Mouse (Mus musculus): ENCODE measurements around the gene Ccdc92.

Gene Ccdc92

GRCm38 (mm10) chr5:124854202-124854601, 8.0 kb downstream of the Ccdc92 start:
- DNase-seq (ENCODE audit: low spot score in 2 of 2): no peak

GRCm38 (mm10) chr5:124853079-124853478, 9.1 kb downstream of the Ccdc92 start:
- DNase-seq (ENCODE audit: low spot score in 2 of 2): no peak

- no peak for DNase-seq (ENCODE audit: low spot score in 2 of 2)
These were observed 9.9 kb downstream of the Ccdc92 start for GRCm38 (mm10) chr5:124852294-124852693.

DNA sequence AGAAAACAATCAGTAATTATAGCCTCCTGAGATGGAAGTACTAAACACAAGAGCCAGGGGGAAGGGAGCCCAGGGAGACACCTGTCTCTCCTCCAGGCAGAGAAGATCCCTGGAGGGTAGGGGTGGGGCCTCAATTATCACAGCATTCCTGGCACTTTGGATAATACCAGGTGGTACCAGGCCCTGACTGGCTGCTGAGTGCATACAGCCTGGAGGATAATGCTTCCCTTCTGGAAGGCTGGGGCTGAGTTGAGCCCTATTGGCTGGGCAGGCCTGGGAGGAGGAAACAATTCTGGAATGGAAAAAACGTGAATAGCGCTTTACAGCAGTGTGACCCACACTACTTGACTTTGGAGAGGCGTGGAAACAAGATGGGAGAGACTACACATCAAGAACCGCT, 10.7 kb downstream of the Ccdc92 start:
- DNase-seq (ENCODE audit: low spot score in 2 of 2): no peak

GRCm38 (mm10) chr5:124848994-124849393, 13.2 kb downstream of the Ccdc92 start:
- DNase-seq (ENCODE audit: low spot score in 2 of 2): no peak

DNA sequence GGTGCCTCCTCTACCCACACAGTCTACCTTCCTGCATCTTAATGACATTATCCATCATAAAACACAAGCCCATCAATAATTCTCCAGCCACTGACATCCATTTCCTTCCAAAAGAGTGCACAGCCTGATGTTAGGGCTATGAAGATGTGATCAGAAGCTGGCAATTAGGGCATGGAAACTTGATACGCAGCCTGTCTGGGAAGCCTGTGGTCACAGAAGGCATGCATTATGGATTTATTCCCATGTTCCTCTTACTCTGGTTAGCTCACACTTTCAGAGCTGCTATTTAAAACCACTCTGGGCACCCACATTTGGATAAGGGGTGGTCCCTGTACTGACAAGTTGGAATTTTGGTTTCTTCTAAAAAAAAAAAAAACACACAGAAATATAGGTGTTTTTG, 15.2 kb downstream of the Ccdc92 start:
- no peak for DNase-seq (ENCODE audit: low spot score in 2 of 2)

- no peak for DNase-seq (ENCODE audit: low spot score in 2 of 2)
These were observed 17.3 kb downstream of the Ccdc92 start for GRCm38 (mm10) chr5:124844929-124845328.

GRCm38 (mm10) chr5:124843386-124843785, 18.8 kb downstream of the Ccdc92 start:
- DNase-seq (ENCODE audit: low spot score in 2 of 2): no peak

- no peak for DNase-seq (ENCODE audit: low spot score in 2 of 2)
These were observed 21.6 kb downstream of the Ccdc92 start for GRCm38 (mm10) chr5:124840669-124841068.

GRCm38 (mm10) chr5:124840202-124840601, 22.0 kb downstream of the Ccdc92 start:
- no peak for DNase-seq (ENCODE audit: low spot score in 2 of 2)

- no peak for DNase-seq (ENCODE audit: low spot score in 2 of 2)
These were observed 25.6 kb downstream of the Ccdc92 start for GRCm38 (mm10) chr5:124836621-124837020.

GRCm38 (mm10) chr5:124836075-124836474, 26.1 kb downstream of the Ccdc92 start:
- DNase-seq (ENCODE audit: low spot score in 2 of 2): no peak

GRCm38 (mm10) chr5:124835218-124835617, 27.0 kb downstream of the Ccdc92 start:
- no peak for DNase-seq (ENCODE audit: low spot score in 2 of 2)

- no peak for DNase-seq (ENCODE audit: low spot score in 2 of 2)
These were observed 31.9 kb downstream of the Ccdc92 start for GRCm38 (mm10) chr5:124830331-124830730.

DNA sequence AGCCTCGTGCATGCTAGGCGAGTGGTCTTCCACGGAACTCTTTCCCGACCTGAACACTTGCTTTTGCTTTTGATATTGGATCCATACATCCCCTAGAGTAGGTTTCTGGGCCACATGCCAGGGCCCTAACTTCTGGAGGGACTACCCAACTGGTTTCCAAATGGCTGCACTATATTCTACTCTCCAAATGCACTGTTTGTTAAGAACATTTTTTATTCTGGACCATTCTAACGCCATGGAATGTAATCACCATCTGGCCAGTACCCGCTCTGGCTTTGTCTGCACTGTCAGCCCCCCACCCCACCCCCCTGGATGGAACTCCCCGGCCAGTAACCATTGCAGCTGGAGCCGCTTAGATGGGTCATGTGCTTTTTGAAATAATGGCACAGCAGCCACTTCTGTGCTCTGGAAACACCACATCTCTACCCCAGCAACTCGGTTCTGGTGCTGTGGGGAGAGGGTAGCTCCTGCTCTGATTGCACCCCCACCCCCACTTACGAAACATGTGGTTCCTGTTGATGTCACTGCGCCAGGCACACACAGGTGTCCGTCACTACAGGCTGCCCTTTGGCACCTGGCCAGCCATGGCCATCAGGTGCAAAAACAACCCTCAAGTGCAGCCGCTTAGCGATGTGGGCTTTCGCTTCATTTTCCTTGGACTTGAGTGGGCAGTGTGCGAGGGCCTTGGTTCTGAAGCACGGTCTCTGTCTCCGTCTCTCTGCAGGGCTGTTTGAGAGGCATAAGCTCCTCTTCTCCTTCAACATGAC, 39.9 kb downstream of the Ccdc92 start:
- no peak for DNase-seq (ENCODE audit: low spot score in 2 of 2)

GRCm38 (mm10) chr5:124817050-124817449, 45.2 kb downstream of the Ccdc92 start:
- no peak for DNase-seq (ENCODE audit: low spot score in 2 of 2)

DNA sequence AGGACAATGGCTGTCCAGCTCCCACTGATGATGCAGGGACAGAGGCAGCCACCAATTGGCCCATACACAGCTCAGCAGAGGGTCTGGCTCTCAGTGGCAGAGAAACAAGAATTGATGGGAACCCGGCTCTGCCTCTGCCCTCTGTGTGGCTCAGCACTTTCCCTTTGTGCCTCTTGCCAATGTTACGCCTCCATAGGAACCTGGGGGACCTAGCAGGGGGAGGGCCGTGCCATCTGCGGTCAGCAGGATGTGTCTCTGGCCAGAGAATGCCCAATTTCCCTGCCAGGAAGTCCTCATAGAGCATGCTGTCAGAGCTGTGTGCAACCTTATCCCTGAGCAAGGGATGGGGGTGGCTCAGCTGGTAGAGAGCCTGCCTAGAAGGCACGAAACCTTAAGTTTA, 47.4 kb downstream of the Ccdc92 start:
- DNase-seq (ENCODE audit: low spot score in 2 of 2): no peak

DNA sequence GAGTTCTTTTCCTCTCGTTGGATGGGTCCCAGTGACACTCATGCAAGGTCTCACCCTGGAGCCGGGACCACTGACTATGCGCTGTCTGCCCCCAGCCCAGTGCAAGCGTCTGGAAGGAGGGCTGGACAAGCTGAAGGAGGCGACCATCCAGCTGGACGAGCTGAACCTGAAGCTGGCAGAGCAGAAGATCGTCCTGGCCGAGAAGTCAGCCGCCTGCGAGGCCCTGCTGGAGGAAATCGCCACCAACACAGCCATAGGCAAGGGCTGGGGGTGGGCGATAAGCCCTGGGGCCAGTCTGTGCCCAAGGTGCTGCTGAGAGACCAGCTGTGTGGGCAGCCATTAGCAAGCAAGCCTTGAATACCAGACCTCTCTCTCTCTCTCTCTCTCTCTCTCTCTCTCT, 49.8 kb downstream of the Ccdc92 start:
- no peak for DNase-seq (ENCODE audit: low spot score in 2 of 2)

DNA sequence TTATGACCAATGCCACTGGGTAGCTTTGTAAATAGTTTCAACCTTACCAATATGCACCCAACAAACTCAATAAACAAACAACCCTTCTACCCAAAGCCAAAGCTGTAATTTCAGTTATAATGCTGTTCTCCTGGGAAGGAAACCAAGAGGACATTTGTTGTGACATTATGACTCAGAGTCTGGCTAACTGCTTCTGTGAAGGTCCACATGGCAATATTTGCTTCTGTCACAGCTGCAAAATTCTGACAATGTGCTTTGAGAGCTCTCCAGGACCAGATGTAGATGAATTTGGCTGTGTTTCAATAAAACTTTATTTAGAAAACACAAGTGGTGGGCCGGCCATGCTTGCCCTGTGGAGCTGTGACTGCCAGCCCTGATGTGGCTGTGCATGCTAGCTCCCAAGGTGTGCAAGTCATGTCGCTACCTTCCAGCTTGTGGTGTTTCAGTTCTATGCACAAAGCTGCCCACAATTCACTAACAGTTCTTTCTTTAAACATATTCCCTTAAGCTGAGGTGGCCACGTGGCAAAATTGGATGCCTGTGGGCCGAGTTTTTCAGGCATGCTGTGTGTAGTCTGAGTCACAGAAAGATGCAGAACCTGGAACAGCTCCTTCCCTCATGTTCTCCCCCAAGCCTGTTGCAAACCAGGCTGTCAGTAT, 52.4 kb downstream of the Ccdc92 start:
- no peak for DNase-seq (ENCODE audit: low spot score in 2 of 2)

- no peak for DNase-seq (ENCODE audit: low spot score in 2 of 2)
These were observed 70.1 kb downstream of the Ccdc92 start for GRCm38 (mm10) chr5:124792112-124792511.

- no peak for DNase-seq (ENCODE audit: low spot score in 2 of 2)
These were observed 76.6 kb downstream of the Ccdc92 start for GRCm38 (mm10) chr5:124785650-124786049.

All from frontal cortex, postnatal 10 days (tissue).